Mouse (Mus musculus) ES-Bruce4 (cell line): ENCODE measurements around the gene Olfr1442.

Experiments
- CTCF ChIP-seq: IDR thresholded peaks from one replicate; pipeline ENCODE4 v1.8.1; 2011; ENCODE audit warnings: low read depth, low read length
- EP300 ChIP-seq: IDR thresholded peaks from 2 replicates; pipeline ENCODE4 v1.6.1; 2011; ENCODE audit warnings: low read depth, low read length; ENCODE audit not compliant: insufficient read depth
- POLR2A ChIP-seq: IDR thresholded peaks from one replicate; pipeline ENCODE4 v1.8.1; 2011; ENCODE audit warnings: low read length; ENCODE audit not compliant: insufficient read depth

GRCm38 (mm10) chr19:12671051-12671450 is 812 bp downstream of the Olfr1442 start:
- no peak for TF ChIP-seq POLR2A
- no peak for TF ChIP-seq EP300
- TF ChIP-seq CTCF = no peak
